Mouse (Mus musculus) embryonic facial prominence, embryonic 11.5 days (tissue): ENCODE results near the gene Cntd1. TPM values are rescaled to one million over a fixed set of nuclear protein-coding genes. Genes with fewer than 3 reads are reported as not detected.
A peak's percentile ranks its signal among the peaks of the same experiment; 100 is the strongest.
"Not testable (repeated sequence)": the region's sequence is repeated elsewhere in the genome, so short reads cannot be mapped to it uniquely, and the experiment has no call there.

Experiments used
- ATAC-seq: fragments of 200-750 bp; cut with Nextera tagmentation; replicated peaks from 2 replicates; pipeline ENCODE4 v1.8.0; 2017; ENCODE audit warnings: low read depth; ENCODE audit not compliant: insufficient number of reproducible peaks, low FRiP score, low TSS enrichment
- DNase-seq: peaks from one replicate; pipeline ENCODE4 v3.0.0-alpha.2; 2015; ENCODE audit warnings: low spot score
- H3K27ac ChIP-seq: fragments of 300-500 bp; sonication (generic); replicated peaks from 2 replicates; pipeline ENCODE4 v1.5.1; 2014; ENCODE audit warnings: mild to moderate bottlenecking, low read depth, low read length, control low read depth
- H3K27me3 ChIP-seq: fragments of 300-500 bp; sonication (generic); 2 replicates; pipeline ENCODE4 v1.6.1; 2014; ENCODE audit warnings: mild to moderate bottlenecking, low read length, moderate library complexity, mixed read lengths; ENCODE audit not compliant: control insufficient read depth, insufficient read depth
- H3K36me3 ChIP-seq: fragments of 300-500 bp; sonication (generic); replicated peaks from 2 replicates; pipeline ENCODE4 v1.6.1; 2014; ENCODE audit warnings: low read depth, mild to moderate bottlenecking, low read length, moderate library complexity, mixed read lengths; ENCODE audit not compliant: control insufficient read depth, insufficient read depth
- H3K4me1 ChIP-seq: fragments of 300-500 bp; sonication (generic); 2 replicates; pipeline ENCODE4 v1.6.1; 2014; ENCODE audit warnings: low read length, mixed read lengths; ENCODE audit not compliant: control insufficient read depth, insufficient read depth
- H3K4me2 ChIP-seq: fragments of 300-500 bp; sonication (generic); 2 replicates; pipeline ENCODE4 v1.6.1; 2014; ENCODE audit warnings: low read depth, mild to moderate bottlenecking, control low read depth, low read length, moderate library complexity
- H3K4me3 ChIP-seq: fragments of 300-500 bp; sonication (generic); 2 replicates; pipeline ENCODE4 v1.5.1; 2014; ENCODE audit warnings: low read depth, low read length, control low read depth
- H3K9ac ChIP-seq: fragments of 300-500 bp; sonication (generic); replicated peaks from 2 replicates; pipeline ENCODE4 v1.6.1; 2014; ENCODE audit warnings: mild to moderate bottlenecking, control low read depth, low read length
- H3K9me3 ChIP-seq: fragments of 300-500 bp; sonication (generic); replicated peaks from 2 replicates; pipeline ENCODE4 v1.6.1; 2016; ENCODE audit warnings: mild to moderate bottlenecking, low read length, inconsistent platforms, mixed read lengths; ENCODE audit not compliant: control insufficient read depth
- WGBS: fragments of 180-500 bp; shearing (Covaris S2); extraction: QIAGEN DNeasy Blood & Tissue Kit; methylation state at CpG from one replicate; pipeline ENCODE4 v1.1.7; 2014; 5-methylcytosine and 5-hydroxymethylcytosine counted together
- polyA plus RNA-seq: library from polyadenylated mRNA; unstranded; fragments of >200 nt; fragmentation: Nextera tagmentation; extraction: Ambion mirVana; gene quantifications from 2 replicates; pipeline ENCODE4 v1.2.1, GENCODE M21; 2014

The Cntd1 gene
- polyA plus RNA-seq, 1 experiment from 2014 or later, result 1.6 TPM

- DNase-seq, result no peak
- 75% methylated on average over 3 of the region's 3 CpGs for WGBS
- ATAC-seq, result no peak
Observed at GRCm38 (mm10) chr11:101312150-101312549, 33.3 kb downstream of the Cntd1 start.

GRCm38 (mm10) chr11:101314567-101314966 is 35.8 kb downstream of the Cntd1 start:
- Histone ChIP-seq H3K4me2 (no peak overlapping the region), H3K27me3 (no peaks in the 10 kb centered on the region), H3K9me3 (no peaks in the 10 kb centered on the region), H3K4me1 (no peaks in the 10 kb centered on the region), H3K36me3 (peaks cover 3% of the 10 kb centered on the region), H3K9ac (no peak overlapping the region), H3K4me3 (no peak overlapping the region), H3K27ac (no peak overlapping the region)
- WGBS, result 94% methylated on average over 1 of the region's 1 CpGs
- no peak for DNase-seq
- ATAC-seq, result no peak

More at GRCm38 (mm10) chr11:101312150-101312549, 33.3 kb downstream of the Cntd1 start:
- no peak overlapping the region for H3K27ac ChIP-seq
- H3K36me3 ChIP-seq, result no peaks in the 10 kb centered on the region
- H3K4me3 ChIP-seq, result no peak overlapping the region
- H3K9me3 ChIP-seq, result no peaks in the 10 kb centered on the region
- H3K27me3 ChIP-seq, result no peaks in the 10 kb centered on the region
- no peak overlapping the region for H3K9ac ChIP-seq
- H3K4me2 ChIP-seq, result no peak overlapping the region
- H3K4me1 ChIP-seq, result no peaks in the 10 kb centered on the region

GRCm38 (mm10) chr11:101315082-101315650 is 36.4 kb downstream of the Cntd1 start:
- DNase-seq (no peak), ATAC-seq (peak; percentile 27; the same call in 1 of the 2 replicates)
- no peaks in the 10 kb centered on the region for H3K27me3 ChIP-seq
- no peak overlapping the region for H3K27ac ChIP-seq
- H3K4me3 ChIP-seq, result peak overlapping the region; percentile 76
- H3K9ac ChIP-seq, result peak overlapping the region; percentile 94
- WGBS, result 86% methylated on average over 8 of the region's 8 CpGs
- peak overlapping the region; percentile 75 for H3K4me2 ChIP-seq
- H3K4me1 ChIP-seq, result no peaks in the 10 kb centered on the region
- H3K36me3 ChIP-seq, result peaks cover 4% of the 10 kb centered on the region
- no peaks in the 10 kb centered on the region for H3K9me3 ChIP-seq

GRCm38 (mm10) chr11:101315665-101316500 is 37.1 kb downstream of the Cntd1 start, which contains the start of gene Psme3:
Gene Psme3, plus strand, starts transcription at chr11:101316213.
- H3K4me2 ChIP-seq, result peak within 1 kb of the TSS; percentile 75
- peak within 1 kb of the TSS; percentile 76 for H3K4me3 ChIP-seq
- peaks cover 10% of the 10 kb centered on the region for H3K36me3 ChIP-seq
- H3K27me3 ChIP-seq, result no peaks in the 10 kb centered on the region
- peak; percentile 94 for DNase-seq
- peak; percentile 81 for ATAC-seq
- peak within 1 kb of the TSS; percentile 73 for H3K27ac ChIP-seq
- no peaks in the 10 kb centered on the region for H3K4me1 ChIP-seq
- no peaks in the 10 kb centered on the region for H3K9me3 ChIP-seq
- whole genome bisulfite sequencing, result under 1% methylated on average over 50 of the region's 62 CpGs
- H3K9ac ChIP-seq, result peak within 1 kb of the TSS; percentile 94

- H3K4me3 ChIP-seq, result peak overlapping the region; percentile 76
- peak overlapping the region; percentile 94 for H3K9ac ChIP-seq
- peak overlapping the region; percentile 75 for H3K4me2 ChIP-seq
- H3K36me3 ChIP-seq, result peaks cover 13% of the 10 kb centered on the region
- under 1% methylated on average over 17 of the region's 17 CpGs for WGBS
- no peaks in the 10 kb centered on the region for H3K9me3 ChIP-seq
- H3K4me1 ChIP-seq, result no peaks in the 10 kb centered on the region
- DNase-seq, result peak; percentile 24
- ATAC-seq, result peak; percentile 57
- no peaks in the 10 kb centered on the region for H3K27me3 ChIP-seq
- peak overlapping the region; percentile 73; the same call in 1 of the 2 replicates for H3K27ac ChIP-seq
Observed at GRCm38 (mm10) chr11:101316501-101316917, 37.7 kb downstream of the Cntd1 start.

GRCm38 (mm10) chr11:101323609-101324008 is 44.8 kb downstream of the Cntd1 start:
- WGBS, result 18% methylated on average over 4 of the region's 4 CpGs
- no peak overlapping the region for H3K4me2 ChIP-seq
- no peaks in the 10 kb centered on the region for H3K27me3 ChIP-seq
- ATAC-seq, result no peak
- H3K4me1 ChIP-seq, result no peaks in the 10 kb centered on the region
- H3K27ac ChIP-seq, result no peak overlapping the region
- no peaks in the 10 kb centered on the region for H3K9me3 ChIP-seq
- no peak overlapping the region for H3K4me3 ChIP-seq
- peaks cover 27% of the 10 kb centered on the region for H3K36me3 ChIP-seq
- H3K9ac ChIP-seq, result no peak overlapping the region
- DNase-seq, result peak; percentile 73

GRCm38 (mm10) chr11:101324763-101325162 is 46.0 kb downstream of the Cntd1 start, which contains the start of gene Aoc2:
Gene Aoc2, plus strand, starts transcription at chr11:101325063.
- Histone ChIP-seq H3K27me3 (no peaks in the 10 kb centered on the region), H3K27ac (no peak within 1 kb of the TSS), H3K4me2 (no peak within 1 kb of the TSS), H3K9me3 (no peaks in the 10 kb centered on the region), H3K9ac (no peak within 1 kb of the TSS), H3K36me3 (peaks cover 25% of the 10 kb centered on the region), H3K4me3 (no peak within 1 kb of the TSS), H3K4me1 (no peaks in the 10 kb centered on the region)
- WGBS, result 88% methylated on average over 5 of the region's 5 CpGs
- no peak for ATAC-seq
- DNase-seq, result no peak

GRCm38 (mm10) chr11:101325201-101325600 is 46.4 kb downstream of the Cntd1 start:
- H3K27ac ChIP-seq, H3K4me3 ChIP-seq, H3K4me2 ChIP-seq, H3K9ac ChIP-seq, ATAC-seq, H3K9me3 ChIP-seq, H3K4me1 ChIP-seq, H3K27me3 ChIP-seq, DNase-seq: not testable (repeated sequence)
- WGBS, result 93% methylated on average over 11 of the region's 11 CpGs
- peaks cover 23% of the 10 kb centered on the region for H3K36me3 ChIP-seq
